Mouse (Mus musculus): Measurements from ENCODE around the gene Usp11. TPM values are rescaled to one million over a fixed set of nuclear protein-coding genes. Genes with fewer than 3 reads are reported as not detected.
A peak's percentile ranks its signal among the peaks of the same experiment; 100 is the strongest.
"Not testable (repeated sequence)": the region's sequence is repeated elsewhere in the genome, so short reads cannot be mapped to it uniquely, and the experiment has no call there.

Usp11 gene
- polyA plus RNA-seq, 1 experiment, result 114 TPM

- DNase-seq (ENCODE audit: low read depth), result no peak
- TF ChIP-seq CTCF (IDR thresholded peaks at IDR 0.05; ENCODE audit: borderline replicate concordance, extremely low read depth, insufficient read depth, insufficient read length) (no peak), POLR2A (IDR thresholded peaks at IDR 0.05; ENCODE audit: borderline replicate concordance, extremely low read depth, insufficient read depth, insufficient read length, poor library complexity, severe bottlenecking) (no peak)
These were observed 11.1 kb upstream of the Usp11 start for GRCm38 (mm10) chrX:20692616-20693015.

GRCm38 (mm10) chrX:20695842-20696241, 7.9 kb upstream of the Usp11 start:
- DNase-seq (ENCODE audit: low read depth), result no peak
- no peak for TF ChIP-seq POLR2A (IDR thresholded peaks at IDR 0.05; ENCODE audit: borderline replicate concordance, extremely low read depth, insufficient read depth, insufficient read length, poor library complexity, severe bottlenecking)
- TF ChIP-seq CTCF (IDR thresholded peaks at IDR 0.05; ENCODE audit: borderline replicate concordance, extremely low read depth, insufficient read depth, insufficient read length), result no peak

- TF ChIP-seq POLR2A (IDR thresholded peaks at IDR 0.05; ENCODE audit: borderline replicate concordance, extremely low read depth, insufficient read depth, insufficient read length, poor library complexity, severe bottlenecking), result no peak
- TF ChIP-seq CTCF (IDR thresholded peaks at IDR 0.05; ENCODE audit: borderline replicate concordance, extremely low read depth, insufficient read depth, insufficient read length), result no peak
- DNase-seq (ENCODE audit: low read depth), result peak; percentile 94
These were observed 783 bp downstream of the Usp11 start for GRCm38 (mm10) chrX:20704295-20705082.

- no peak for DNase-seq (ENCODE audit: low read depth)
- no peak for TF ChIP-seq CTCF (IDR thresholded peaks at IDR 0.05; ENCODE audit: borderline replicate concordance, extremely low read depth, insufficient read depth, insufficient read length)
- TF ChIP-seq POLR2A (IDR thresholded peaks at IDR 0.05; ENCODE audit: borderline replicate concordance, extremely low read depth, insufficient read depth, insufficient read length, poor library complexity, severe bottlenecking), result no peak
These were observed 1.3 kb downstream of the Usp11 start for GRCm38 (mm10) chrX:20705083-20705402.

GRCm38 (mm10) chrX:20728681-20729080, 25.0 kb downstream of the Usp11 start:
- no peak for DNase-seq (ENCODE audit: low read depth)
- no peak for TF ChIP-seq POLR2A (IDR thresholded peaks at IDR 0.05; ENCODE audit: borderline replicate concordance, extremely low read depth, insufficient read depth, insufficient read length, poor library complexity, severe bottlenecking)
- no peak for TF ChIP-seq CTCF (IDR thresholded peaks at IDR 0.05; ENCODE audit: borderline replicate concordance, extremely low read depth, insufficient read depth, insufficient read length)

- not testable (repeated sequence) for DNase-seq (ENCODE audit: low read depth)
These were observed 26.3 kb downstream of the Usp11 start for GRCm38 (mm10) chrX:20730048-20730447.

GRCm38 (mm10) chrX:20736479-20736878, 32.8 kb downstream of the Usp11 start:
- no peak for DNase-seq (ENCODE audit: low read depth)
- TF ChIP-seq CTCF (IDR thresholded peaks at IDR 0.05; ENCODE audit: borderline replicate concordance, extremely low read depth, insufficient read depth, insufficient read length) (no peak), POLR2A (IDR thresholded peaks at IDR 0.05; ENCODE audit: borderline replicate concordance, extremely low read depth, insufficient read depth, insufficient read length, poor library complexity, severe bottlenecking) (no peak)

GRCm38 (mm10) chrX:20748829-20749228, 45.1 kb downstream of the Usp11 start:
- DNase-seq (ENCODE audit: low read depth), result no peak
- TF ChIP-seq CTCF (IDR thresholded peaks at IDR 0.05; ENCODE audit: borderline replicate concordance, extremely low read depth, insufficient read depth, insufficient read length) (no peak), POLR2A (IDR thresholded peaks at IDR 0.05; ENCODE audit: borderline replicate concordance, extremely low read depth, insufficient read depth, insufficient read length, poor library complexity, severe bottlenecking) (no peak)

GRCm38 (mm10) chrX:20761201-20761600, 57.5 kb downstream of the Usp11 start:
- DNase-seq (ENCODE audit: low read depth), result no peak
- TF ChIP-seq POLR2A (IDR thresholded peaks at IDR 0.05; ENCODE audit: borderline replicate concordance, extremely low read depth, insufficient read depth, insufficient read length, poor library complexity, severe bottlenecking), result no peak
- TF ChIP-seq CTCF (IDR thresholded peaks at IDR 0.05; ENCODE audit: borderline replicate concordance, extremely low read depth, insufficient read depth, insufficient read length), result no peak

Other genes starting within 250 kb of the Usp11 start
- gene Rgn, start 154.1 kb upstream of the Usp11 start, polyA plus RNA-seq (2012; rRNA removed), result 0.22 and 0.24 TPM in 2 replicates
- gene Rbm10, start 86.4 kb upstream of the Usp11 start, polyA plus RNA-seq (2012; rRNA removed), result 83.1 and 91.0 TPM in 2 replicates
- gene Ndufb11, start 86.3 kb upstream of the Usp11 start, polyA plus RNA-seq (2012; rRNA removed), result 131 and 148 TPM in 2 replicates
- 580 and 611 TPM in 2 replicates for gene Uba1, start 45.6 kb upstream of the Usp11 start, polyA plus RNA-seq (2012; rRNA removed)
- 251 and 271 TPM in 2 replicates for gene Cdk16, start 16.0 kb upstream of the Usp11 start, polyA plus RNA-seq (2012; rRNA removed)
- gene Araf, start 93.9 kb downstream of the Usp11 start, polyA plus RNA-seq (2012; rRNA removed), result 229 and 263 TPM in 2 replicates
- 3.9 and 5.9 TPM in 2 replicates for gene Timp1, start 166.3 kb downstream of the Usp11 start, polyA plus RNA-seq (2012; rRNA removed)
- gene Syn1, start 217.1 kb downstream of the Usp11 start, polyA plus RNA-seq (2012; rRNA removed), result 28.2 and 68.1 TPM in 2 replicates
- gene Cfp, start 227.6 kb downstream of the Usp11 start, polyA plus RNA-seq (2012; rRNA removed), result 25.4 and 33.6 TPM in 2 replicates
- 36.4 and 40.7 TPM in 2 replicates for gene Elk1, start 246.7 kb downstream of the Usp11 start, polyA plus RNA-seq (2012; rRNA removed)